Mouse (Mus musculus): Measurements from ENCODE around the gene Spata7. TPM values are rescaled to one million over a fixed set of nuclear protein-coding genes. Genes with fewer than 3 reads are reported as not detected.

Spata7 gene
- polyA plus RNA-seq, 1 experiment from 2014 or later: 27.6 TPM

- H3K4me2 ChIP-seq: no peak overlapping the region
- ATAC-seq (ENCODE audit: insufficient number of reproducible peaks, insufficient read depth, low FRiP score, low TSS enrichment, low read depth): no peak
Measured at GRCm38 (mm10) chr12:98673879-98674278, 45.9 kb downstream of the Spata7 start.

GRCm38 (mm10) chr12:98674627-98675143 is 46.7 kb downstream of the Spata7 start:
- ATAC-seq (ENCODE audit: insufficient number of reproducible peaks, insufficient read depth, low FRiP score, low TSS enrichment, low read depth): peak; percentile 75

More at GRCm38 (mm10) chr12:98673879-98674278, 45.9 kb downstream of the Spata7 start:
- Histone ChIP-seq H3K9me3 (no peaks in the 10 kb centered on the region), H3K9ac (replicated peaks) (no peak overlapping the region), H3K27me3 (no peaks in the 10 kb centered on the region), H3K27ac (no peak overlapping the region), H3K4me1 (replicated peaks) (no peaks in the 10 kb centered on the region), H3K4me3 (replicated peaks) (no peak overlapping the region), H3K36me3 (peaks cover 28% of the 10 kb centered on the region)
- 64% methylated on average over 6 of the region's 6 CpGs for WGBS

GRCm38 (mm10) chr12:98676861-98677260 is 48.9 kb downstream of the Spata7 start:
- 93% methylated on average over 6 of the region's 6 CpGs for WGBS
- Histone ChIP-seq H3K4me2 (no peak overlapping the region), H3K27ac (no peak overlapping the region), H3K9ac (replicated peaks) (no peak overlapping the region), H3K27me3 (no peaks in the 10 kb centered on the region), H3K4me3 (replicated peaks) (no peak overlapping the region), H3K4me1 (replicated peaks) (no peaks in the 10 kb centered on the region), H3K9me3 (no peaks in the 10 kb centered on the region), H3K36me3 (peaks cover 44% of the 10 kb centered on the region)
- no peak for ATAC-seq (ENCODE audit: insufficient number of reproducible peaks, insufficient read depth, low FRiP score, low TSS enrichment, low read depth)

More at GRCm38 (mm10) chr12:98674627-98675143, 46.7 kb downstream of the Spata7 start:
- H3K36me3 ChIP-seq: peaks cover 29% of the 10 kb centered on the region
- no peaks in the 10 kb centered on the region for H3K27me3 ChIP-seq
- H3K9ac ChIP-seq (replicated peaks): no peak overlapping the region
- peak overlapping the region; percentile 45 for H3K4me2 ChIP-seq
- H3K4me1 ChIP-seq (replicated peaks): no peaks in the 10 kb centered on the region
- H3K9me3 ChIP-seq: no peaks in the 10 kb centered on the region
- peak overlapping the region; percentile 24 for H3K4me3 ChIP-seq (replicated peaks)
- WGBS: 9% methylated on average over 9 of the region's 9 CpGs
- H3K27ac ChIP-seq: no peak overlapping the region

DNA sequence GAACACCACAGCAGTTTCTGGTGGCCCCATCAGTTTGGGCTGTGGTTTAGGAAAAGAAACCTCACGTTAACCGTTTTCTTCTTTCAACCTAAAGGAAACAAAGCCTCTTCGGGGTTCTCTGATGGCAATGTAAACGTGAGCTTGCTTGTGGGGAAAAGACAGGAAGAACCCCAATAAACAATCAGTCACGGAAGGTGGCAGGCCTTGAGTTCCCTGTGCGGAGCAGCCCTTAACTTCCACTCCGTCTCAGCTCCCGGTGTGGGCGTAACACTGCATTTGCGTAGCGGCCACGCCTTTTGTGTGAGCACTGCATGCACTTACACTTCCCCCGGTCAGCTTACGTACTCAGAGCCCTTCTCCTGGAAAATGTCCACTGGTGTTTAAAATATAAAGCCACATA is 49.4 kb downstream of the Spata7 start:
- Histone ChIP-seq H3K4me3 (replicated peaks) (no peak overlapping the region), H3K36me3 (peaks cover 48% of the 10 kb centered on the region), H3K9me3 (no peaks in the 10 kb centered on the region), H3K4me1 (replicated peaks) (no peaks in the 10 kb centered on the region), H3K4me2 (no peak overlapping the region), H3K27me3 (no peaks in the 10 kb centered on the region), H3K27ac (no peak overlapping the region), H3K9ac (replicated peaks) (no peak overlapping the region)
- ATAC-seq (ENCODE audit: insufficient number of reproducible peaks, insufficient read depth, low FRiP score, low TSS enrichment, low read depth): no peak
- WGBS: 51% methylated on average over 14 of the region's 14 CpGs

DNA sequence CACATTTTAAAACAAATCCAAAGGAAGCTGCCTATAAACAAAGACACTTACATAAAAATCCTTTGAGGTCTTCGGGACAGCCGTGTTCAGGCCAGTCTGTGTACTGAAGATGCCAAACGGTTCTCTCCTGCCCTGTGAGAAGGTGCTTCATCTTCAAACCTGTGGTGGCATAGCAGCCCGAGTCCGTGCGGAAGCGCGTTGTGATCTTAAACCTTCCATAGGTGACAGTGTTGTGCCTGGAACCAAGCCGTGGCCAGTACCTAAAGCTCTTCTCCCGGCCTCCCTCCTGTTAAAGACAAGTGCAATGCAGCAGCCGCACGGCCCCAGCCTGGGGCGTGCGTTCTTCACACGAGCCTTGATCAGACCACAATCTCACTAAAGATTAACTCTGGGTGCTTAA is 51.9 kb downstream of the Spata7 start:
- Histone ChIP-seq H3K9ac (replicated peaks) (no peak overlapping the region), H3K4me3 (replicated peaks) (no peak overlapping the region), H3K4me1 (replicated peaks) (no peaks in the 10 kb centered on the region), H3K9me3 (no peaks in the 10 kb centered on the region), H3K4me2 (no peak overlapping the region), H3K27ac (no peak overlapping the region), H3K27me3 (no peaks in the 10 kb centered on the region), H3K36me3 (peaks cover 55% of the 10 kb centered on the region)
- whole genome bisulfite sequencing: 89% methylated on average over 15 of the region's 15 CpGs
- ATAC-seq (ENCODE audit: insufficient number of reproducible peaks, insufficient read depth, low FRiP score, low TSS enrichment, low read depth): no peak

- ATAC-seq (ENCODE audit: insufficient number of reproducible peaks, insufficient read depth, low FRiP score, low TSS enrichment, low read depth): no peak
- 87% methylated on average over 15 of the region's 15 CpGs for WGBS
- H3K36me3 ChIP-seq: peaks cover 62% of the 10 kb centered on the region
Measured at GRCm38 (mm10) chr12:98682196-98682595, 54.2 kb downstream of the Spata7 start.

DNA sequence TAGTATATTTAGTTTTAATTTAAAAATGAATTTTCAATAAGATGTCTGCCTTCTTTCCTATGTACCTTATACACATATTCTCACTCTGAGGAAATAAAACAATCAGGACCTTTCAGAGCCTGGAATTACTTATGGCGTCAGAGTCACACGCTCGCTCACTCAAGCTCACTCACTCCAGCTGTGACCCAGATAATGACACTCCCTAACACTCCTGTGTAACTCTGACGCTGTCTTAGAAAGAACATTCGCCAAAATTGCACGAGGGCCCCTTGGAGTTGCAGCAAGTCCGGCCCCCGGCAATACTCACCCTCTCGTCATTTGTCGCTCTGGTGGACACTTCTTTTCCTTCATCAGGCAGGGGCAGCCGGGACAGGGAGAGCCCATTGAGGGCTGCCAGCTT is 55.2 kb downstream of the Spata7 start:
- Histone ChIP-seq H3K36me3 (peaks cover 66% of the 10 kb centered on the region), H3K27me3 (no peaks in the 10 kb centered on the region), H3K4me2 (no peak overlapping the region), H3K4me1 (replicated peaks) (no peaks in the 10 kb centered on the region), H3K4me3 (replicated peaks) (no peak overlapping the region), H3K9me3 (no peaks in the 10 kb centered on the region), H3K9ac (replicated peaks) (no peak overlapping the region), H3K27ac (no peak overlapping the region)
- WGBS: 76% methylated on average over 11 of the region's 11 CpGs
- no peak for ATAC-seq (ENCODE audit: insufficient number of reproducible peaks, insufficient read depth, low FRiP score, low TSS enrichment, low read depth)

More at GRCm38 (mm10) chr12:98682196-98682595, 54.2 kb downstream of the Spata7 start:
- Histone ChIP-seq H3K4me3 (replicated peaks) (no peak overlapping the region), H3K27ac (no peak overlapping the region), H3K4me1 (replicated peaks) (no peaks in the 10 kb centered on the region), H3K27me3 (no peaks in the 10 kb centered on the region), H3K9ac (replicated peaks) (no peak overlapping the region), H3K4me2 (no peak overlapping the region), H3K9me3 (no peaks in the 10 kb centered on the region)

- Histone ChIP-seq H3K9ac (replicated peaks) (no peak overlapping the region), H3K27me3 (no peaks in the 10 kb centered on the region), H3K4me1 (replicated peaks) (no peaks in the 10 kb centered on the region), H3K4me3 (replicated peaks) (no peak overlapping the region), H3K4me2 (no peak overlapping the region), H3K9me3 (no peaks in the 10 kb centered on the region), H3K36me3 (peaks cover 66% of the 10 kb centered on the region), H3K27ac (no peak overlapping the region)
- WGBS: 70% methylated on average over 6 of the region's 6 CpGs
- ATAC-seq (ENCODE audit: insufficient number of reproducible peaks, insufficient read depth, low FRiP score, low TSS enrichment, low read depth): no peak
Measured at GRCm38 (mm10) chr12:98683574-98683973, 55.6 kb downstream of the Spata7 start.

DNA sequence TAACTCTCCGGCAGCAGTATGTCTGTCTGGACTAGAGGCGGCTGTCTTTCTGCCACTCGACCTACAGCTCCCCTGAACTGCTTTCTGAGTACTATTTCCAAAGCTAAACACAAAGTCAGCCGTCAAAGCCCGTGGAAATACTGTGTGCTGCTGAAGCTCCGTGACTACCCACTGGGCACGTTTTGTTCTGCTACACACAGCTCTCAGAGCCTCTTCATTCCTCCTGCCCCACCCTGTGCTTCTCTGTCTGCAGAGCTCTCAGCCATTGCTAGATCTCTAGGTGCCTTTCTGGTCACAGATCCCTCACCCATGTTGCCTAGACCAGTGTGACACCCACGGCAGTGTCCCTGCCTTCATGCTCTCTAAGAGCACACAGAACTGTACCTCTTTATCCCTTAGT is 62.3 kb downstream of the Spata7 start:
- no peak overlapping the region for H3K27ac ChIP-seq
- H3K4me3 ChIP-seq (replicated peaks): no peak overlapping the region
- H3K27me3 ChIP-seq: no peaks in the 10 kb centered on the region
- H3K9me3 ChIP-seq: no peaks in the 10 kb centered on the region
- WGBS: 91% methylated on average over 8 of the region's 8 CpGs
- H3K9ac ChIP-seq (replicated peaks): no peak overlapping the region
- H3K4me1 ChIP-seq (replicated peaks): no peaks in the 10 kb centered on the region
- H3K36me3 ChIP-seq: peaks cover 56% of the 10 kb centered on the region
- no peak overlapping the region for H3K4me2 ChIP-seq
- no peak for ATAC-seq (ENCODE audit: insufficient number of reproducible peaks, insufficient read depth, low FRiP score, low TSS enrichment, low read depth)

DNA sequence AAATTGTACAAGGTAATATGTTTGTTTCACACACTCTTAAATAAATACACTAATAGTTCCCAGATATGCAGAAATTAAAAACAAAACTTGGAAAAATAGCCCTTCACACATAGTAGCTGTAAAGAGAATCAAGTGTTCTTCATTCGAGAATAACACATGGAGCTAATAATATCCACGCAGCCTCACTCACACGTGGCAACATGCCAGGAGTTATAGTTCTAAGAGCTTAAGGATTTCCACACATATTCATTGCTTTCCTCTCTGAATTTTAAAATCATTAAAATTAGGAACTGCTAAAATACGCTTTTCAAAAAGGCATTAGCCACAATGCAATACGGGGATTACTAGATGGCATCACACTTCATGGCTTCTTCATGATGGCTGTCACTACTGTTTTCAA is 69.2 kb downstream of the Spata7 start:
- H3K4me2 ChIP-seq: no peak overlapping the region
- H3K9ac ChIP-seq (replicated peaks): no peak overlapping the region
- WGBS: 73% methylated on average over 5 of the region's 5 CpGs
- H3K27ac ChIP-seq: no peak overlapping the region
- no peaks in the 10 kb centered on the region for H3K9me3 ChIP-seq
- peaks cover 13% of the 10 kb centered on the region for H3K36me3 ChIP-seq
- no peaks in the 10 kb centered on the region for H3K27me3 ChIP-seq
- no peaks in the 10 kb centered on the region for H3K4me1 ChIP-seq (replicated peaks)
- no peak for ATAC-seq (ENCODE audit: insufficient number of reproducible peaks, insufficient read depth, low FRiP score, low TSS enrichment, low read depth)
- H3K4me3 ChIP-seq (replicated peaks): no peak overlapping the region

GRCm38 (mm10) chr12:98701564-98701963 is 73.6 kb downstream of the Spata7 start:
- H3K4me3 ChIP-seq (replicated peaks): no peak overlapping the region
- no peaks in the 10 kb centered on the region for H3K4me1 ChIP-seq (replicated peaks)
- no peak overlapping the region for H3K27ac ChIP-seq
- no peak for ATAC-seq (ENCODE audit: insufficient number of reproducible peaks, insufficient read depth, low FRiP score, low TSS enrichment, low read depth)
- H3K4me2 ChIP-seq: no peak overlapping the region
- WGBS: 88% methylated on average over 9 of the region's 9 CpGs
- no peaks in the 10 kb centered on the region for H3K9me3 ChIP-seq
- H3K27me3 ChIP-seq: no peaks in the 10 kb centered on the region
- no peak overlapping the region for H3K9ac ChIP-seq (replicated peaks)
- H3K36me3 ChIP-seq: peaks cover 36% of the 10 kb centered on the region

GRCm38 (mm10) chr12:98703554-98703953 is 75.6 kb downstream of the Spata7 start:
- 77% methylated on average over 2 of the region's 2 CpGs for WGBS
- Histone ChIP-seq H3K9me3 (no peaks in the 10 kb centered on the region), H3K4me2 (no peak overlapping the region), H3K4me1 (replicated peaks) (no peaks in the 10 kb centered on the region), H3K27ac (no peak overlapping the region), H3K4me3 (replicated peaks) (no peak overlapping the region), H3K36me3 (peaks cover 44% of the 10 kb centered on the region), H3K27me3 (no peaks in the 10 kb centered on the region), H3K9ac (replicated peaks) (no peak overlapping the region)
- no peak for ATAC-seq (ENCODE audit: insufficient number of reproducible peaks, insufficient read depth, low FRiP score, low TSS enrichment, low read depth)
